Mouse (Mus musculus): ENCODE measurements at regions not wholly inside any gene's neighbourhood (a gene's known extent, or its start where the extent isn't known, plus 50 kb on each side); places are given as distances from the start of the nearest gene placed in this dataset.

GRCm38 (mm10) chr9:46938628-46939027, 59.9 kb upstream of the Gm4791 start:
- DNase-seq (ENCODE audit: low read depth, low spot score): no peak

GRCm38 (mm10) chr9:46925641-46926040, 72.9 kb upstream of the Gm4791 start:
- DNase-seq (ENCODE audit: low read depth, low spot score): no peak

DNA sequence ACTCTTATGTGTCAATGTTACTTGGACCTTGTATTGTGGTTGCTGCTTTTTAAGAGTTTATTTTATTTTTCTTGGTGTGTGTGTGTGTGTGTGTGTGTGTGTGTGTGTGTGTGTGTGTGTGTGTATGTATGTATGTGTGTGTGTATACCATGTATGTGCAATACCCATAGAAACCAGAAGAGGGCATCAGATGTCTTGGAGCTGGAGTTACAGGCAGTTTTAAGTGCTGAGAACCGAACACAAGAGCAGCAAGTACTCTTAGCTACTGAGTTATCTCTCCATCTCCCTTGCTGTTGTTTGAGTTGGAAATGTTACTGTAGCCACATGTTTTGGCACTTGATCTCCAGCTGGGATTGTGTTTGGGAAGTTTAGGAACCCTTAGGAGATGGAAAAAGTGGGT, 78.5 kb upstream of the Gm4791 start:
- no peak for DNase-seq (ENCODE audit: low read depth, low spot score)

DNA sequence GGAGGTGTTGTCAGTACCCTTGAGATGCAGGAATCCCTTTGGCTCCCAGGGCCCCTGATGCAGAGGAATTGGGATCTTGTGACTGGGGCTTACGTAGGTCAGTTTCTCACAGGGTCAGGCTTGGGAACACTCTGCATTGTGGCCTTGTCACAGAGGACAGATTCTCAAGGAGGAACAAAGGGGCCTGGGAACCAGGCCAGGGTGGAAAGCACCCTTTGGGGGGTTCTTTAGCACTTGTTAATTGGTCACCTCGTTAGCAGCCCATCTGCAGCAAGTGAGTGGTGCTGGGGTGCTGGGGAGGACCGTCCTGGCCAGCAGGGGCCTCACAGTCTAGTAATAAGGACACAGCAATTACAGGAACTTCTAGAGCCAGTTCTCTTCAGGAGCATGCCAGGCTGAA, 85.3 kb upstream of the Gm4791 start:
- no peak for DNase-seq (ENCODE audit: low read depth, low spot score)

GRCm38 (mm10) chr9:46909412-46910013, 89.0 kb upstream of the Gm4791 start:
- no peak for DNase-seq (ENCODE audit: low read depth, low spot score)

GRCm38 (mm10) chr9:46905081-46905480, 93.5 kb upstream of the Gm4791 start:
- no peak for DNase-seq (ENCODE audit: low read depth, low spot score)

- DNase-seq (ENCODE audit: low read depth, low spot score): no peak
Measured at GRCm38 (mm10) chr9:46903491-46904220, 94.9 kb upstream of the Gm4791 start.

- no peak for DNase-seq (ENCODE audit: low read depth, low spot score)
Measured at GRCm38 (mm10) chr9:46899283-46899682, 99.3 kb upstream of the Gm4791 start.

DNA sequence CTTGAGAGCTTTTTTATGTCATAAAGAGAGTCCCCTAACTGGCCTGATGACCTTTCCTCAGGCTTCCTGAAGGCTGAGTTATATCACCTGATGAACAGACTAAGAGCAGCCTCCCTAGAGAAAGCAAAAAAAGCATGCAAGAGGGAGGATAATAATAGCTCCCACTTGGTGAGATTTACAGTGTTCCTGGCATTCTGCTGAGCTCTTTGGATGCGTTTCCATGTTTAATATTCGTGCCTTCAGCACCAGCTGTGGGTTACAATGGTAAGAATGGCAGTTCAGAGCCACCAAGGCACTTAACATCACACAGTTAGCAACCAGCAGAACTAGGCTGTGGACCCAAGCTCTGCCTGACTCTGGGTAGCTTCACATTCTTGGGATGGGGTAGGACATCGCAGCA, 100.4 kb upstream of the Gm4791 start:
- no peak for DNase-seq (ENCODE audit: low read depth, low spot score)

DNA sequence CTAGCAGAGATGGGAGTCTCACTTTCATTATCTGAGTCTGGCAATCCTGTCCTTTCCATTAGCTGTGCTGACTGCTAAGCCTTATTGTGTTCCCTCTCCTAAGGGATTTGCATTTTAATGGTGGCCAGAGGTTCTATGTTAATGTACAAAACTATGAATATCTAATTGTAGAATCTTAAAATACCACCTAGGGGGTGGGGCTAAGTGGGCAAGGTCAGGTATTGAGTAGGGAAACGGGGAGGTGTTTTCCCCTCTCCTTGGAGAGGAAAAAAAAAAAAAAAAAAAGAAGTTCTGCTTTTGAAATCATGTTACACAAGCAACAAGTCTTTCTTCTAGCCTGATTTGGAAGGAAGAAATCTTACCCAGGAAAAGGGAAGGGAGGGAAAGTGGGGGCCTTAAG, 106.7 kb upstream of the Gm4791 start:
- DNase-seq (ENCODE audit: low read depth, low spot score): no peak

DNA sequence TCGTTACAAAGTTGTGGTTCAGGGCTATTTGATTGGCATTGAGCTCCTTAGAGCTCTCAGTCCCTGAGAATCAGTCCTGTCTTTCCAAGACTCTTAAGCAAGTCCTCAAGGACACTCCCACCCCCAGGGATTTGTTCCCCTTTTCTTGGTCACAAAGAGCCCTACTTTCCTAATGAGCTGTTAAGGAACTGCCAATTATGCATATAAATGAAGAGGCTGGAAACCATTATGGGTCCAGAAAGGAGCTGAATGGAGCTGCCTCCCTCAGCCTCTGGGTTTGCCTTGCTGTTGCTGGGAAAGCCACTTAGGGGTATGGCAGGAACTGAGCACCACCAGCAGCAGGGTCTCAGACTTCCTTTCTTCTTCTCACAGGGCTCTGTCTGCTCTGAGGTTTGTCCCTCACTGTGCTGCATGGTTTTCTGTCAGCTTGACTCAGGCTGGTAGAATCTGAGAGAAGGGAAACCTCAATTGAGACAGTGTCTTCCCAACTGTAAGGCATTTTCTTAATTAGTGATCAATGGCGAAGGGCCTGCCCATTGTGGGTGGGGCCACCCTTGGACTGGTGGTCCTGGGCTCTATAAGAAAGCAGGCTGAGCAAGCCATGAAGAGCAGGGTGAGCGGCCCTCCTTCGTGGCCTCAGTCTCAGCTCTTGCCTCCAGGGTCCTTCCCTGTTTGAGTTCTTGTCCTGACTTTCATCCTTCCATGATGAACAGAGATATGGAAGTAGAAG, 108.4 kb upstream of the Gm4791 start:
- DNase-seq (ENCODE audit: low read depth, low spot score): no peak

- no peak for DNase-seq (ENCODE audit: low read depth, low spot score)
Measured at GRCm38 (mm10) chr9:46871211-46871994, 127.1 kb upstream of the Gm4791 start.

DNA sequence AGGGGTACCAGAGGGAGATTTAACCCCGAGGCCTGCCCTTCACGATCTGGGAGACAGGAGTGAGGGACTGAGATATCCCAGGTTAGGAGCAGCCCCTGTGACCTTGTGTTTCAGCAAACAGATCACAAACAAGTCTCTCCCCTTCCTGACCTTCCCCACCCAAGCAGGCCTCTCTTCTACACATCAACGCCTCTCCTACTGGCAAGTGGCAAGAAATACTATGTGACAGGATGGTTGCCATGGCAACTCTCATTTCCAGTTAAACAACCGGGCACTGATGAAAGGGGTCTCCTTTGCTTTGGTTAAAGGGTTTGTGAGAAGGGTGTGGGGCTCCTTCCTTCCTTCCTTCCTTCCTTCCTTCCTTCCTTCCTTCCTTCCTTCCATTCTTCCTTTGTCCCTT, 134.6 kb upstream of the Gm4791 start:
- DNase-seq (ENCODE audit: low read depth, low spot score): no peak

DNA sequence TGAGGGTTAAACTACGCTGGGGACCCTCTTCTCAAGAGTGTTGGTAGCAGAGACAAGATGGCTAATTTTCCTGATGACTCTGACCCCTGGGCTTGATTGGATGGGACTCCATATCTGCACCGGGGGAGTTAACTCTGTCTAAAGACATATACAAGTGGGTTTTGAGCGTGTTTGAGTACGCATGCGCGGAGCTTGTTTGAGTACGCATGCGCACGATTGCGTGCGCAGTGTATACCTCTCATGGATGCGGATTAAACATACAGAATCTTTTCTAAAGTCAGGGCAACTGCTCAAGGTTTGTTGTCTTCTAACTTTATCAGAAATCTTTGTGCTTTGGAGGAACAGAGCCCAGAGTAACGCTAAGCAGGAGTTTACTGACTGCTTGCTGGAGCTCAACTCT, 146.8 kb upstream of the Gm4791 start:
- no peak for DNase-seq (ENCODE audit: low read depth, low spot score)

DNA sequence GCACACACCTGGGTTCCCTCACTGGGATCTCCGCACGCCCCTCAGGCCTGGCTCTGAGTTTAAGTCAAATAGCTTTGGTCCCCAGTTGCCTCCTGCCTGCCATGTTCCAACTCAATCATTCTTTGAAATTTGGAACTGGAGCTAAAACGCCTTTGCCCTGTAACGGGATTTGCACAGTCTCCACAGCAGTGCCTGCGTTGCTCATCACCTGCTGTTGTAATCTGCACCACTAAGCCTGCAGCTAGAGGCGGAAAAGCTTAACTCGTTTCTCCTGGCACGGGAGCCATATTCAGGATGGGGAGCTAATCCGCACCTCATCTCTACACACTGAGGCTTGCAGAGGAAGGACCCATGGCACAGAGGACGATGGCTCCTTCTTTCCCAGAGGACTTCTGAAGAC, 147.2 kb upstream of the Gm4791 start:
- DNase-seq (ENCODE audit: low read depth, low spot score): no peak

DNA sequence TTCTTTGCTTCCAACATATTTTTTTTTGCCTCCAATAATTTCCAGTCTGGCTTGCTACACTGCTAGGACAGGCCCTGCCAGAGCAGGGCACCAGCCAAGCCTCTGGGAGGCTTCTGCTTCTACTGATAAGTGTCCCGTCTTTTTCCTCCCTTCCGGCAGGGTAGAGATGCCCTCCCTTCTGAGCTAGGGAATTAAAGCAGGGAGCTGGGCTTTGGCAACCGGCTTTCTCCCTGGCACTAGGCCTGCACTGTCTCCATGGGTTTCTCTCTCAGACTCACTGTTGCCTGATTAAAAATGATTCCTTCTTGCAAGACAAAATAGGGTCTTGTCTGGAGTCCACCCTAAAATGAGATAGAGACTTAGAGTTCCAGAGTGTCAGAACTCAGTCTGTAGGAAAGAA, 153.3 kb upstream of the Gm4791 start:
- no peak for DNase-seq (ENCODE audit: low read depth, low spot score)

DNA sequence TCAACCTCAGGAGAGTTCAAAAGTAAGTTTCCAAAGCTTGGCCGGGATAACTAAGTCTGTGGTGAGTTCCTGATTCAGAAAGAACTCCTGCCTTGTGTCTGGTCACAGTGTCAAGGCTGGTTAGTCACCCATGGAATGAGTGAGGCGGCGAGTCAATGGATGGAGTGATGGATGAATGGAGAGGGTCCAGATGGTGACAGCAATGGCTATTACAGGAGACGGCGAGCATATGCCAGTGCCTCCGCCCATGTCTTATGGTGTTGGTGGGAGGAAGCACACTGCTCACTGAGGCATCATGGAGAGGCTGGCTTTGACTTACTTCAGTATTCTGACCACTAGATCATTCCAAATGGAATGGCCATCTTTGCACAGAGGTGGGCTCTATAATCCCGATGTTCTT, 154.8 kb upstream of the Gm4791 start:
- DNase-seq (ENCODE audit: low read depth, low spot score): no peak

DNA sequence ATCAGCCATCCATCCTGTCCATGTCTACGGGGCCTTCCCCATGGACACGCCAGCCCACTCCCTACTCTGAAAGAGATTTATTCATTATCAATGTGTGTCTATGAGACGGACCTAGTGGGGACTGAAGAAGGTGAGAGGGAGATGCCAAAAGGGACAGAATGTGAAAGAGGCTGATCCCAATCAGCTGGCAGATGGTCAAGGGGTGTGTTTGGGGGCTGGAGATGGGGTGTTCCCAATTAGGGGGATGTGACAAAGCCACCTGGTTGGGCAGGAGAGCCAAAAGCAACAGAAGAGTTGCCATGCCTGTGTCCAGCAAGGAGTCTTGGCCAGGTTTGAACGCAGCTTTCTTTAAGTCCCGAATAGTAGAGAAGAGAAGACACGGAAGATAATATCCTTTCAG, 157.0 kb upstream of the Gm4791 start:
- DNase-seq (ENCODE audit: low read depth, low spot score): no peak

GRCm38 (mm10) chr9:46835261-46835660, 163.3 kb upstream of the Gm4791 start:
- DNase-seq (ENCODE audit: low read depth, low spot score): no peak

- DNase-seq (ENCODE audit: low read depth, low spot score): no peak
Measured at GRCm38 (mm10) chr9:46830746-46831560, 167.6 kb upstream of the Gm4791 start.

DNA sequence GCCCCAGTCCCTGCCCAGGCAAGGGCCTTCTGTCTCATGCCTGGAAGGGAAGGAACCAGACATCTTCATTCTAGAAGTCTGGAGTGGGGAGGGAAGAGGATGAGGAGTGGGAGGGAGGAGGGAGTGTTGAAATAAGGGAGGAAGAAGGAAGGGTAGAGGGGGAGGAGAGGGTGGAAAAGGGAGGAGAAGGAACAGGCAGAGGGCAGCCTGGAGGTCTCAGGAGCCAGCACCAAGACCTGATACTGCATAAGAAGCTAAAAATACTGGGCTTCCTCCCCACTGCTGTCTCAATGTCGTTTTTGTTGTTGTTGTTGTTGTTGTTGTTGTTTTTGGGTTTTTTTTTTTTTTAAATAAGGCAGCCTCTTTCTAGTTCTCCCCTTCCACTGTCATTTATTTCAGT, 168.2 kb upstream of the Gm4791 start:
- DNase-seq (ENCODE audit: low read depth, low spot score): no peak

Measured in CD4-positive helper T cell, adult 2 months (primary cell).